Mouse (Mus musculus): ENCODE data around the gene Znhit3. TPM values are rescaled to one million over a fixed set of nuclear protein-coding genes. Genes with fewer than 3 reads are reported as not detected.
"Not testable (repeated sequence)": the region's sequence is repeated elsewhere in the genome, so short reads cannot be mapped to it uniquely, and the experiment has no call there.

Gene Znhit3
- polyA plus RNA-seq, 1 experiment from 2014 or later: 44.7 TPM

- Histone ChIP-seq H3K27me3 (ENCODE audit: control insufficient read depth, insufficient read depth, low read length) (no peaks in the 10 kb centered on the region), H3K9me3 (replicated peaks; ENCODE audit: control insufficient read depth, low read length) (no peaks in the 10 kb centered on the region), H3K27ac (ENCODE audit: low read depth, low read length) (peak overlapping the region; percentile 95), H3K9ac (ENCODE audit: low read depth, low read length) (peak overlapping the region; percentile 97), H3K4me2 (peak overlapping the region; percentile 65), H3K36me3 (ENCODE audit: control insufficient read depth, insufficient read depth, low read length) (0 out of 2 replicates have a peak, but pooled peaks cover 5% of the 10 kb centered on the region), H3K4me1 (ENCODE audit: control insufficient read depth, insufficient read depth, low read length) (peaks cover 6% of the 10 kb centered on the region), H3K4me3 (ENCODE audit: low read depth, low read length) (peak overlapping the region; percentile 88)
- no peak for ATAC-seq (replicated peaks; ENCODE audit: insufficient number of reproducible peaks, low FRiP score, low TSS enrichment)
- 23% methylated on average over 7 of the region's 7 CpGs for WGBS (ENCODE audit: insufficient replicate concordance)
These were observed 37.0 kb downstream of the Znhit3 start for GRCm38 (mm10) chr11:84879007-84879771.

GRCm38 (mm10) chr11:84876020-84876419 is 40.1 kb downstream of the Znhit3 start:
- not testable (repeated sequence) for H3K27me3 ChIP-seq (ENCODE audit: control insufficient read depth, insufficient read depth, low read length); H3K9ac ChIP-seq (ENCODE audit: low read depth, low read length); H3K4me3 ChIP-seq (ENCODE audit: low read depth, low read length); H3K4me2 ChIP-seq; H3K36me3 ChIP-seq (ENCODE audit: control insufficient read depth, insufficient read depth, low read length); H3K4me1 ChIP-seq (ENCODE audit: control insufficient read depth, insufficient read depth, low read length); H3K27ac ChIP-seq (ENCODE audit: low read depth, low read length); ATAC-seq (replicated peaks; ENCODE audit: insufficient number of reproducible peaks, low FRiP score, low TSS enrichment); H3K9me3 ChIP-seq (replicated peaks; ENCODE audit: control insufficient read depth, low read length)
- WGBS (ENCODE audit: insufficient replicate concordance): no CpG with 5 or more reads among the region's 1 CpGs

GRCm38 (mm10) chr11:84873042-84873833 is 42.9 kb downstream of the Znhit3 start:
- Histone ChIP-seq H3K4me3 (ENCODE audit: low read depth, low read length) (no peak overlapping the region), H3K4me2 (no peak overlapping the region; the same call in 1 of the 2 replicates), H3K36me3 (ENCODE audit: control insufficient read depth, insufficient read depth, low read length) (no peaks in the 10 kb centered on the region), H3K27ac (ENCODE audit: low read depth, low read length) (no peak overlapping the region), H3K4me1 (ENCODE audit: control insufficient read depth, insufficient read depth, low read length) (no peaks in the 10 kb centered on the region; the same call in 1 of the 2 replicates), H3K27me3 (ENCODE audit: control insufficient read depth, insufficient read depth, low read length) (no peaks in the 10 kb centered on the region), H3K9ac (ENCODE audit: low read depth, low read length) (no peak overlapping the region), H3K9me3 (replicated peaks; ENCODE audit: control insufficient read depth, low read length) (no peaks in the 10 kb centered on the region)
- WGBS (ENCODE audit: insufficient replicate concordance): 62% methylated on average over 1 of the region's 1 CpGs
- no peak for ATAC-seq (replicated peaks; ENCODE audit: insufficient number of reproducible peaks, low FRiP score, low TSS enrichment)

DNA sequence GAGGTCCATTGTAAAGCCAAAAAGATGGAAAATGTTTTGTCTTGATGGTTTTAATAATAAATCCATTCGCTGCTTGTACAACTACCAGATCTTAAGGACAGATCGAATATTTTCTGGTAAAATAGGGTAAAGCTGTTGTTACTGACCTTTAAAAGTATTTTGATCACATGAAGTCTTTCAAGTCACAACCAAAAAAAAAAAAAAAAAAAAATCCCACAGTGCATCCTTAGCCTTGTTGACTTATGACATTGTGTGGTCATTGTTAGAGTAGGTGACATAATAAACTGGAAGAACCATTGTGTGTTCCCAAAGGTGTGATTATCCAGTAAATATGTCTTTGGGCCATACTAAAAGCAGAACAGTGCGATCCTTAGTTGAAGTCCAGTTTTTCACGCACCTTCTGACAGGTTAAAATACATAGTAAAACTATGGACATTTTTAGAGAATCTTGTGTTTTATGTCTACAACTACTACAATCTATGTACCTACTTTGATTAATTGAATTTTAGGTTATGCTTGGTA is 44.6 kb downstream of the Znhit3 start:
- WGBS (ENCODE audit: insufficient replicate concordance): 76% methylated on average over 4 of the region's 4 CpGs
- Histone ChIP-seq H3K4me1 (ENCODE audit: control insufficient read depth, insufficient read depth, low read length) (peaks cover 6% of the 10 kb centered on the region; the same call in 1 of the 2 replicates), H3K27ac (ENCODE audit: low read depth, low read length) (peak overlapping the region; percentile 99), H3K4me3 (ENCODE audit: low read depth, low read length) (peak overlapping the region; percentile 84), H3K36me3 (ENCODE audit: control insufficient read depth, insufficient read depth, low read length) (no peaks in the 10 kb centered on the region), H3K4me2 (peak overlapping the region; percentile 70), H3K9me3 (replicated peaks; ENCODE audit: control insufficient read depth, low read length) (no peaks in the 10 kb centered on the region), H3K27me3 (ENCODE audit: control insufficient read depth, insufficient read depth, low read length) (no peaks in the 10 kb centered on the region), H3K9ac (ENCODE audit: low read depth, low read length) (peak overlapping the region; percentile 93)
- no peak for ATAC-seq (replicated peaks; ENCODE audit: insufficient number of reproducible peaks, low FRiP score, low TSS enrichment)

GRCm38 (mm10) chr11:84871046-84871445 is 45.1 kb downstream of the Znhit3 start:
- Histone ChIP-seq H3K9ac (ENCODE audit: low read depth, low read length) (peak overlapping the region; percentile 93), H3K27me3 (ENCODE audit: control insufficient read depth, insufficient read depth, low read length) (no peaks in the 10 kb centered on the region), H3K27ac (ENCODE audit: low read depth, low read length) (peak overlapping the region; percentile 99), H3K4me2 (peak overlapping the region; percentile 70), H3K4me3 (ENCODE audit: low read depth, low read length) (peak overlapping the region; percentile 84), H3K36me3 (ENCODE audit: control insufficient read depth, insufficient read depth, low read length) (no peaks in the 10 kb centered on the region), H3K9me3 (replicated peaks; ENCODE audit: control insufficient read depth, low read length) (no peaks in the 10 kb centered on the region), H3K4me1 (ENCODE audit: control insufficient read depth, insufficient read depth, low read length) (peaks cover 9% of the 10 kb centered on the region)
- under 1% methylated on average over 10 of the region's 10 CpGs for WGBS (ENCODE audit: insufficient replicate concordance)
- peak; percentile 44 for ATAC-seq (replicated peaks; ENCODE audit: insufficient number of reproducible peaks, low FRiP score, low TSS enrichment)

DNA sequence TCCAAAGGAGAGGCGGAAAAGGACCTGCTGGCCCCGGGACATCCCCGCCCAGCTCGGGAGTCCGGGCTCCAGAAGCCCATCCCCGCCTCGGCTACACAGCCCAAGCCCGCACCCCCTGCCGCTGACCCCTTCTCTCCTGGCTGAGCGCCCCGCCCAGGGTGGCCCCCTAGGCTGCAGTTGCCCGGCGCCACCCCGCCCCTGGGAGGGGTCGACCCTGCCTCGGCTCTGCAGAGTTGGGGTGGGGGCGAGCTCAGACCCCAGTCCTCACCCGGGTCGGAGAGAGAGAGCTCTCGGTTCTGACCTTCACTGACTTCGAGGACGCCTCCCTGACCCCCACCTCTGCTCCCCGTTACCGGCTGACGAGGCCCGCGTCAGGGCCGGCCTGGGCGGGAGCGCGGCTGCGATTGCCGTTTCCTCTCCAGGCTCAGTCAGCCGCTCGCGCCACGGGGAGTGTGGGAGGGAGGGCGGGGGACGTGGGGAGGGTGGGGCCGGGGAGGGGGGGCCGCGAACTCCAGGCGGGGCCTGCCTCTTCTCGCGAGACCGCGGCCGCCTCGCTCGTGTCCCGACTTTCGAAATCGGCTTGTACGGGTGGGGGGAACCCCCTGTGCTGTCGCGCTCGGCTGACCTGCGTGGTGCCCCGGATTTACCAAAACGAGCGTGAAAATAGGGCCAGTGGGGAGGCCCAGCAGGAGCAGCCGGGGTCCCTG is 45.7 kb downstream of the Znhit3 start, which contains the start of gene Ggnbp2:
Gene Ggnbp2, minus strand, starts transcription at position 481 of the 707 bp plus-strand sequence.
- Histone ChIP-seq H3K4me3 (ENCODE audit: low read depth, low read length) (peak within 1 kb of the TSS; percentile 84), H3K36me3 (ENCODE audit: control insufficient read depth, insufficient read depth, low read length) (no peaks in the 10 kb centered on the region), H3K27me3 (ENCODE audit: control insufficient read depth, insufficient read depth, low read length) (no peaks in the 10 kb centered on the region), H3K9me3 (replicated peaks; ENCODE audit: control insufficient read depth, low read length) (no peaks in the 10 kb centered on the region), H3K9ac (ENCODE audit: low read depth, low read length) (peak within 1 kb of the TSS; percentile 93), H3K4me2 (peak within 1 kb of the TSS; percentile 85), H3K4me1 (ENCODE audit: control insufficient read depth, insufficient read depth, low read length) (peaks cover 9% of the 10 kb centered on the region), H3K27ac (ENCODE audit: low read depth, low read length) (peak within 1 kb of the TSS; percentile 99)
- under 1% methylated on average over 46 of the region's 62 CpGs for WGBS (ENCODE audit: insufficient replicate concordance)
- ATAC-seq (replicated peaks; ENCODE audit: insufficient number of reproducible peaks, low FRiP score, low TSS enrichment): peak; percentile 90

DNA sequence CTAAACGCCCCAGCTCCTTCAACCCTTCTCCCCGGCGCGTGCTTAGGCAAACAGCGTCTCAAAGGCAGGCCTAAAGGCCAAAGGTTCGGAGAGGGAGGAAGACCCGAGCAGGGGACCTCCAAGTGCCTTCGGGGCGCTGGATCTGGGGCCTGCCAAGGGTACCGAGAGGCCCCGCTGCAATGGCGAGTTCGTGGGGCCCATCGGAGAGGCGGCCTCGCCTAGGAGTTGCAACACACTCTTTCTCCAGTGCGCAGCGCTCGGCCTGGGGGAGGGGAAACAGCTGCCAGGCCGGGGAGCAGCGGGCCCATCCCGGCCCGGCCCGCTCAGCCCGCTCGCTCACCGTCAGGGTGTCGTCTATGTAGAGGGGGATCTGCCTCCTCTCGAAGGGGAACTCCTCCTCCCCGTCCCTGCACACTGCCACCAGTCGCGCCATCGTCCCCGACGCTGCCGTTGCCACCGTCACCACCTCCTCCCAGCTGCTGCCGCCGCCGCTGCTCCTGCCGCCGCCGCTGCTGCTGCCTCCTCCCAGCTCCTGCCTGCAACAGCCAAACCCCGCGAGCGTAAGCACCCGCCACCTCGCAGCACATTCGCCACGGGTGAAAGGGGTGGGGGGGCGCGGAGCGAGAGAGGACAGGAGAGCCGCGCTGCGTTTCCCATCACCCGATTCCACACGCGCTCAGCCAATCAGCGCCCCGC is 46.5 kb downstream of the Znhit3 start:
- 0% methylated on average over 56 of the region's 61 CpGs for WGBS (ENCODE audit: insufficient replicate concordance)
- H3K4me3 ChIP-seq (ENCODE audit: low read depth, low read length): peak overlapping the region; percentile 84
- no peaks in the 10 kb centered on the region for H3K9me3 ChIP-seq (replicated peaks; ENCODE audit: control insufficient read depth, low read length)
- H3K4me2 ChIP-seq: peak overlapping the region; percentile 85
- H3K36me3 ChIP-seq (ENCODE audit: control insufficient read depth, insufficient read depth, low read length): no peaks in the 10 kb centered on the region
- H3K4me1 ChIP-seq (ENCODE audit: control insufficient read depth, insufficient read depth, low read length): peaks cover 9% of the 10 kb centered on the region
- peak; percentile 77 for ATAC-seq (replicated peaks; ENCODE audit: insufficient number of reproducible peaks, low FRiP score, low TSS enrichment)
- peak overlapping the region; percentile 99 for H3K27ac ChIP-seq (ENCODE audit: low read depth, low read length)
- no peaks in the 10 kb centered on the region for H3K27me3 ChIP-seq (ENCODE audit: control insufficient read depth, insufficient read depth, low read length)
- peak overlapping the region; percentile 93 for H3K9ac ChIP-seq (ENCODE audit: low read depth, low read length)

Measured in heart, embryonic 11.5 days (tissue).